Mouse (Mus musculus) 3T3-L1 (cell line): ENCODE results near the gene Gast.
"Not testable (repeated sequence)": the region's sequence is repeated elsewhere in the genome, so short reads cannot be mapped to it uniquely, and the experiment has no call there.

ENCODE experiments used
- DNase-seq: peaks from one replicate; pipeline ENCODE4 v3.0.0-alpha.2; 2015; ENCODE audit warnings: low read depth, low spot score

The Gast gene

DNA sequence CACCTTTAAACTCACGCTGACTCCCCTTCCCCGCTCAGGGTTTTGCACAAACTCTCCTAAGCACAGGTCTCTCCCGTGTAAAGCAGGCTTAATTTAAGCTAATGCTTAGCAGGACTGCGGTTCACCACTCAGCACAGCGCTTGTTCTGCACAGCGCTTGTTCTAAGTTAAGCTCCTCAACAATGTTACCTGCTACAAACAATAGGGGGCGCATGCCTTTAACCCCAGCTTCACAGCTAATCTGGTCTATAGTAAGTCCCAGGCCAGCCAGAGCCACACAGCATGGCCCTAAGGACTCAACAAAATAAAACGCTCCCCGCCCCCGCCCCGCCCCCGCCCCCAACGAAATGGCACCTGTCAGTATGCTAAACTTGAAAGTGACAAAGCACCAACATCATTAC, 26.9 kb downstream of the Gast start:
- not testable (repeated sequence) for DNase-seq

DNA sequence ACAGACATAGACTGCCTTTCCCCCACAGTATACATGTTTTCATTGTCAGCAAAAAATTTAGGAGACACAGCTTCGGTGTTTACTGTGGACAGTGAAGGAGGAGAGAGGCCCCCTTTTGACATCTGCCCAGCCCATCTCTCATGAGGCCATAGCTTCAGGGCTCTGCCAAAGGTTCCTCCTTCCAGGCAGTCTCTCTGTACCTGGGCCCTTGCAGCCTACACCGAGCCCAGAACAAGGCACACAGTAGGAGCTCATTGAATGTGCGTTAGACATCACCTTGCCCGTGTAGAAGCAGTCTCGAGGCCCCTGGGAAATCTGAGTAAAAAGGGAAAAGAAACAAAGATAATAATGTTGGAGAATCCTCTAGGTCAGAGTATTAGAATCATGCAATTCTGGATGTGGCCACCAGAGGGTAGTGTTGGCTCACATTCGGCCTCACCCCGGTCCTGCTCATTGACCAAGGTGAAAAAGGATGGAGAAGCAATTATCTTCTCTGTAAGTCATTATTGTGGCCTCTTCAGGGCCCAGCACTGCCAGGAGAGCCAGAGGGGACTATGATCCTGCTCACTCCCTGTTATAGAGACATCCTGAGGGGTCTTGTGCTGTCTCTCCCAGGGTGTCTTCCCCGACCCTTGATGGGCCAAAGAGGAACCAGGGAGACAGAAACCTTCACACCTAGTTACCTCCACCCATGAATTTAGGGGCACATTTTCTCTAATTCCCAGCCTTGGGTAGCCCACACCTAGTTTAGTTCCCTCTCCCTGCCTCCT, 28.2 kb downstream of the Gast start:
- peak; percentile 88 for DNase-seq

DNA sequence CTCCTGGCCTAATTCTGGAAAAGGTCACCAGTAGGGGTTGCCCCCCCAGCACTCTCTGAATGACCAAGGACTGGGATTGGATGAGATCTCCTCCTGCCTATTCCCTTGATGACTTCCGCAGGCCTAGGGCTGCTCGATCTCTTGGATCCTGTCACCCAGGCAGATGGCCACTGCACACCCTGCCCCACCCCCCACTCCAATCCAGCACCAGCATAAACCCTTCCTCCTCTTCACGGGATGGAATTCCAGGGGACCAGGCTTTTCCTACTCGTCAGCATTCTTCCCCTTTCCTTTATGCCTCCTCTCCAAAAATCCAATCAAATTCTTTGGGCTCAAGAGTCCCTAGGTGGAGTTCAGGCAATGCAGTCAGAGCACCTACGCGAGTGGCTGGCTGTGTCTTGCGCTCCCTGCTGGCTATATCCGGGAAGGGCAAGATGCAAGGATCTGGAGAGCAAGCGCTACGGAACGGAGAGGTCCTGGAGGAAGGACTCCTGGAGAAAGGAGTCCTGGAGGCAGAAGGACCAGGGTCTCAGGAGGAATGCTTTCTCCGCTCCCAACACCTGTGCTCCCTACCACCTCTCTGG, 28.9 kb downstream of the Gast start:
- peak; percentile 56 for DNase-seq

DNA sequence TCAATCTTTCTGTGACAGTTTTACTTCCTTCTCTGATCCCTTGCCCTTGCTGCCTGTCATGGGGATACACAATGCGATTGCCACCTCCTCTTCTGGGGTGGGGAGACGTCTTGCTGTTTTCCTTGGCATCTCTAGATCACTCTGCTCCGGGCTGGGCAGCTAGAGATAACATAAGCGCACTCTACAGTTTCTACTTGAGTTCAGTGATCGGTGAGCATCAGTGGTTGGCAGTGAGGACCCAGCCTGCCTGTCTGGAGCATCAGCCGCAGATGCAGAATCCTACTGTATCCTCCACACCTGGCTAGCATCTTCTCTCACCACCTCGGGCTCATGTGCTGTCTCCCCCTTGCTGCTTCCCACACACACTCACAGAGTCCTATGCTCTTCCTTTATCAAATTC, 34.9 kb downstream of the Gast start:
- no peak for DNase-seq

DNA sequence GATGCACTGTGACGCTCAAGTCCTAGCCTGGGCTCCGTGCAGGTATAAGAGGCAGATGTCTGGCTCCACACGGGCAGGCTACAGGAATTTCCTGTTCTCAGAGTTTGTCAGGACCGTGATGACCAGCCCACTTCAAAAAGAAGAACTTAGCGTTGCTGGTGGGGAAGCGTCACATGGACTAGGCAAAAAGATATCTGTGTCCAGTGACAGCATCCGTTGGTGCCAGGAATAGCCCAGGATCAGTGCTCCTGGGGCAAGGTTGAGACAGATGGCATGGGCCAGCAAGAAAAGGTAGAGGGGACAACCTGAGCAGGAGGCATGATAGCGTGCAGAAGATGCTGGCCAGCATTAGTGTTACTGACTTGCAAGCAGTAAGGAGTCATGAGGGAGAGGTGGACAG, 35.6 kb downstream of the Gast start:
- no peak for DNase-seq

DNA sequence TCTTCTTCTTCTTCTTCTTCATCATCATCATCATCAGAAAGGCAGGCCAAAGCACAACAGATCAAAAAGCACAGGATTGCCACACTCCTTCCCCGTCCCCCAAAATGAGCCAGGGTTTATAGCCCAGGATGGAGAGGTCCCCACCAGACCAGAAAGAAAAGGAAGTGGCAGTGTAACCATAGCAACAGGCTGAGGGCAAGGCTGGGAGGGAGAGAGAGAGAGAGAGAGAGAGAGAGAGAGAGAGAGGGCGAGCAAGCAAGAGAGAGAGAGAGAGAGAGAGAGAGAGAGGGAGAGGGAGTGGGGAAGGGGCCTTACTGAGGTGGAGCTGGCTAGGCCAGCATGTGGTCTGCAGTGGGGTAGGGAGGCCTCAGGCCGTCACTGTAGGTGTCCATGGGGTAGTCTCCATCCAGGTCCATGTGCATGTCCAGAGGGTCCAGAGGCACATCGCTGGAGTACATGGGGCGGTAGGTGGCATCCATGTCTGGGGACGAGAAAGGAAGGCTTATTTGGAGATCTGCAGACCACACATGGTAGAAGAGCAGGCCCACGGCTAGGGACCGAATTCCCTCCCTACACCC, 37.9 kb downstream of the Gast start:
- no peak for DNase-seq

DNA sequence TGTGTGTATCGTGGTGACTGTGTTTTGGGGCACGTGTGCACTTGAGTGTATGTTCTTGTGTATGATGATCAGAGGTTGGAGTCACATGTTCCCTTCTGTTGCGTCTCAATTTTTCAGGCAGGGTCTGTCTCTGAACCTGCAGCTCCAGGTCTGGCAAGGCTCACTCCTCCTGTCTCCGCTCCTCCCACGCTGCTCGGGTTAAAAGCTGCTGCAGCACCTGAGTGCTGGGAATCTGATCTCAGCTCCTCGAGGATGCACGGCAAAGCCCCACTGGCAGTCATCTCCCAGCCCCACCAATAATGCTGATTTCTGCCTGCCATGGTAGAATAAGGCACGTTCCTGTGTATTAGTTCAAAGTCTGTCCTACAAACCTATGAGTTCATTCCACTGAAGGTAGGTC, 40.9 kb downstream of the Gast start:
- DNase-seq = no peak

DNA sequence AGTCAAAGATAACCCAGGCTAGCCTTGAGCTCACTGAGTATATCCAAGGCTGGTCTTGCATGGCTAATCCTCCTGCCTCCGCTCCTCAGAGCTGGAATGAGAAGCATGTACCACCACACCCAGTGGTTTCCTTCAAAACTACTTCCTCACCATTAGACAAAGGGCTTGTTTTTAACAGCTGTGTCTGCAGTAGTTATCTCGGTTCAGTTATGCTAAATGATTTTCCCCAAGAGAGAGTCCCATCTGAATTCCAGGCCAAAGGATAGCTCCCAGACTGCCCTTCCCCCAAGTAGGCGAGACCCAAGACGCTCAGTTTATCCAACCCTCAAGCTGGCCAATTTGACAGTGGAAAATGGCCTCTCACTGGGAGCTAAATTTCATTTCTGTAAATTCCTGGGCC, 41.8 kb downstream of the Gast start:
- DNase-seq = no peak

DNA sequence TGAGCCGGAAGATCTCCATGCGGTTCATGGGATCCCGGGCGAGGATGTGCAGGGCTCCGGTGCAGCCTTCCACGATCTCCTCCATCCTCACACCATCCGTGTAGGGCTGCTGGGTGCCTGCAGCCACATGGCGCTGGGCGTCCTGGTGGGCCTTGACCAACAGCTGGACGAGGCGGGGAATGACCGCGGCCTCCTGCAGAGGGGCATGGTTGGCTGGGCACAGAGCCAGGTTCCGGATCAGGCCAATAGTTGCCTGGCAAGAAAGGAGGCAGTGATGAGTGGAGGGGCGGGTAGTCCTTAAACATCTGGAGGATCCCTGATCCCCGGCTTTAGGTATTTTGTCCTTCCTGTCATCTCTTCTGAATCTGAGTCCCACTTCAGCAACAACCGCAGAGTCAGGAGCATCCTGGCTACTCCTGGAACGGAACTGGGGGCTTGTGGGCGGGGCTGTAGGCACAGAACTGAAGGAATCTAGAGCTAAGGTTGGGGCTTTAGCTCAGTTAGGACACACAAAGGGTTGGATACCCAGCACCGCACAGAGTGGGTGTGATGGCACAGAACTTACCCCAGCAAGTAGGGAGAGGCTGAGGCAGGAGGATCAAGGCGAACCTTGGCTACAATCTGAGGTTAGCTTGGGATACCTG, 42.7 kb downstream of the Gast start:
- DNase-seq = no peak

DNA sequence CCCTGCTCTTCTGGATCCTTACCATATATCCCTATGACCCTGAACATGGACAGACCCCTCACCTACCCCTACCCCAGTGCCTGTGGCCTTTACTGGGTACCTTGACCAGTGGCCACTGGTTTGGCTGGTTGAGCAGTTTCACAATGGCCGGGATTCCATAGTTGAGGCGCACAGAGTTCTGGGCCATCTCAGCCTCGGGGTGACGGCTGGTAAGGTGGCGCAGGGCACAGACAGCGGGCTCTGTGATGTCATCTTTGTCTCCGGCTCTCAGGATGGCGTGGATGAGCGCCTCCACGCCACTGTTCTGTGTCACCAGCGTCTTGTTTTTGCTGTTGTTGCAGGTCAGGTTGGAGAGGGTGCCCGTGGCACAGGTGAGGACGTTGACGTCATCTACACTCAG, 43.8 kb downstream of the Gast start:
- DNase-seq = no peak

DNA sequence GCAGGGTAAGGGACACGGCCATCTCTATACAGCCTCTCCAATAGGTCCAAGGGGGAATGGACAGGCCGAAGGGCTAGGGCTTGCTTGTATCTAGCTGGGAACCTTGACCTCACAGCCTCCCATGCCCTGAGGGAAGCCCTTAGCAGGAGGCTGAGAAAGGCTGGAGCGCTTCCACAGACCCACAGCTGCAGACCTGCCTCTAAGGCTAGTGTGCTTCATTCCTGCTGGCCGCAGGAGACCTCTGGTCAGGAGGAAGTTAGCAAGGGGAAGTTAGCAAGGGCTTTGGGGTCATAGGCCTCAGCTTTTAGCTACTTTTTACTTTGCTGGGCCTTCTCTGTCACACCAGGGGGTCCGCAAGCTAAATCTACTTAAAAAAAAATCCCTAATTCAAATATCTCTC, 44.2 kb downstream of the Gast start:
- DNase-seq = no peak

DNA sequence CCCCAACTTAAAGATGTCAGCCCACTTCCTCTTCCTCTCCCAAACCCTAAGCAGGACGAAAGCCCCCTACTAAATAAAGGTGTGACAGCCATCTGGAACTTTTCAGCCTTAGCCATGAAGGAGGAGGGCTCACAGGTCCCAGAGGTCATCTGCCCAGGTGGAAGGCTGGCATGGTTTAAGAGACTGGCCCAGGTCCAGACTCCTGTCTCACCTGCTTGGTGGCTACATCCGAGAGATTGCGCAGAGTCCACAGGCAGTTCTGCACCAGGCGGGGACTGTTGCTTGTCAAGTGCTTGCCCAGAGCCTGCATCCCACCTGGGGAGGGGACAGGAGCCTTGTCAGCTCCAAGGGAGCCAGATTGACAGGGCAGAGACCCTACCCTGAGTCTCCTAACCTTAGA, 45.1 kb downstream of the Gast start:
- DNase-seq = no peak

DNA sequence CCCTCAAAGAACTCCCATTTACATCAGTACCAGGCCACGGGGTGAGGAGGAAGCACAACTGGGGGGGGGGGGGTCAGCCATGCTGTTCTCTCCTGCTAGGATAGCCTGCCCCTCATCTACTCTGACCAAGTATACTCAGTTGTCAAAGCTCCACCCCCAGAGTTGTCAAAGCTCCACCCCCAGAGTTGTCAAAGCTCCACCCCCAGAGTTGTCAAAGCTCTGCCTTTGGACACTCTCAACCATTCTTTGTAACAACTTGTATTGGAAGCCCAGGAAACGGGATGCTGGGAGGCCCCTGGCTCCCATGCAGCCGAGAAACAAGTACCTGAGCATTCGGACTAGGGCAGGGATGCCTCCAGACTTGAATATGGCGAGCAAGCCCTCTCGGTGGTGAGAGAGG, 48.5 kb downstream of the Gast start:
- no peak for DNase-seq

DNA sequence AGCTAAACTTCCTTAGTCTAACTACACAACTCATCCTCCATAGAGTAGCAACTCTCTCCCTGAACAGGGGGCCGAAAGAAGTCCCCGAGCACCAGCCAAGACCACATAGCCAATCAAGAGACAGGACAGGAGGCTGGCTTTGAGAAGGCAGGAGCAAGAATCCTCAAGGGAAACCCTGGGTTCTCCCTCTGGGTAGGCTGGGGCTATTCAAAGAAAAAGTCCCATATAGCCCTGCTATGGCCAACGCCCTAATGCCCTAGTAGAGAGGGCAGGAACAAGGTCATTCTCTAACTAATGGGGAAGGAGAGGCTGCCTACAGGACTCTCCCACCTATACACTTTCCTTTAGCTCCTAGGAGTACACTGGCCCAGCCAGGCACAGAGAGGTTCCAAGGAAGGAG, 50.8 kb downstream of the Gast start:
- no peak for DNase-seq

DNA sequence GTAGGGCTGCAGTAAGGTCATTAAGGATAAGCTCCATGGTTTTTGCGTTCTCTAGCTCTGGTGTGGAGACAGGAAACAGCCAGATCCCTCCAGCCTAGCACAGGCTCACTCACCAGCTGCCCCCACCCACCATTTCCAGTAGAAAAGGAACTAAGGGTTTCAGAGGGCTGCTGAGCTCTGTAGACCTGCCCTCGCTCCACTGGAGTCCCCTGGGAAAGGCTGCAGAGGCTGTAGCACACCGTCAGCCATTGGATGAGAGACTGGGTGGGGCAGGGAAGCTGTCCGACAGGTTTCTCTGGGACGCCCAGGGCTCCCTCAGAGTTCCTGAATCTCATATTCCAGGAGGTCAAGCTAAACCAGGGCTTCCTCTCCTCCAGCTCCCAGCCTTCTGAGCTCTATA, 52.4 kb downstream of the Gast start:
- no peak for DNase-seq
